Mouse (Mus musculus) myocyte (in vitro differentiated cells): ENCODE measurements around the gene Acap1.

Source experiments
- CEBPB ChIP-seq: IDR thresholded peaks from 2 replicates; pipeline ENCODE4 v1.6.1; 2011; ENCODE audit warnings: mild to moderate bottlenecking, moderate library complexity; ENCODE audit not compliant: poor library complexity, insufficient read depth, severe bottlenecking
- E2F4 ChIP-seq: IDR thresholded peaks from one replicate; pipeline ENCODE4 v1.6.1; 2011; ENCODE audit warnings: mild to moderate bottlenecking, control low read depth, moderate library complexity; ENCODE audit not compliant: insufficient read depth
- MAX ChIP-seq: IDR thresholded peaks from one replicate; pipeline ENCODE4 v1.6.1; 2011; ENCODE audit warnings: low read depth, mild to moderate bottlenecking, control low read depth
- MYOD1 ChIP-seq, 3 experiments: IDR thresholded peaks; one replicate each; pipeline ENCODE4 v1.6.1; 2011; ENCODE audit warnings: control low read depth in 2 of 3, low read depth in 2 of 3, mild to moderate bottlenecking in 2 of 3, moderate library complexity in 1 of 3; ENCODE audit not compliant: insufficient read length in 2 of 3, control insufficient read depth in 1 of 3
- MYOG ChIP-seq, 3 experiments: IDR thresholded peaks; one replicate each; pipeline ENCODE4 v1.6.1; 2011; ENCODE audit warnings: control low read depth in 2 of 3, low read depth in 2 of 3, mild to moderate bottlenecking in 2 of 3; ENCODE audit not compliant: insufficient read length in 2 of 3, control insufficient read depth in 1 of 3, insufficient read depth in 1 of 3
- POLR2A ChIP-seq: IDR thresholded peaks from one replicate; pipeline ENCODE4 v1.6.1; 2011; ENCODE audit warnings: low read depth, mild to moderate bottlenecking, control low read depth, moderate library complexity; ENCODE audit not compliant: insufficient read length
- POLR2AphosphoS2 ChIP-seq: IDR thresholded peaks from one replicate; pipeline ENCODE4 v1.6.1; 2011; ENCODE audit warnings: low read depth, control low read depth; ENCODE audit not compliant: insufficient read length
- REST ChIP-seq: IDR thresholded peaks from one replicate; pipeline ENCODE4 v1.6.1; 2011; ENCODE audit warnings: mild to moderate bottlenecking, control low read depth, moderate library complexity; ENCODE audit not compliant: insufficient read depth, insufficient read length
- TCF12 ChIP-seq: IDR thresholded peaks from one replicate; pipeline ENCODE4 v1.6.1; 2011; ENCODE audit warnings: mild to moderate bottlenecking, control low read depth; ENCODE audit not compliant: poor library complexity, insufficient read depth, severe bottlenecking
- USF1 ChIP-seq: IDR thresholded peaks from one replicate; pipeline ENCODE4 v1.6.1; 2011; ENCODE audit warnings: low read depth, mild to moderate bottlenecking, control low read depth, moderate library complexity

DNA sequence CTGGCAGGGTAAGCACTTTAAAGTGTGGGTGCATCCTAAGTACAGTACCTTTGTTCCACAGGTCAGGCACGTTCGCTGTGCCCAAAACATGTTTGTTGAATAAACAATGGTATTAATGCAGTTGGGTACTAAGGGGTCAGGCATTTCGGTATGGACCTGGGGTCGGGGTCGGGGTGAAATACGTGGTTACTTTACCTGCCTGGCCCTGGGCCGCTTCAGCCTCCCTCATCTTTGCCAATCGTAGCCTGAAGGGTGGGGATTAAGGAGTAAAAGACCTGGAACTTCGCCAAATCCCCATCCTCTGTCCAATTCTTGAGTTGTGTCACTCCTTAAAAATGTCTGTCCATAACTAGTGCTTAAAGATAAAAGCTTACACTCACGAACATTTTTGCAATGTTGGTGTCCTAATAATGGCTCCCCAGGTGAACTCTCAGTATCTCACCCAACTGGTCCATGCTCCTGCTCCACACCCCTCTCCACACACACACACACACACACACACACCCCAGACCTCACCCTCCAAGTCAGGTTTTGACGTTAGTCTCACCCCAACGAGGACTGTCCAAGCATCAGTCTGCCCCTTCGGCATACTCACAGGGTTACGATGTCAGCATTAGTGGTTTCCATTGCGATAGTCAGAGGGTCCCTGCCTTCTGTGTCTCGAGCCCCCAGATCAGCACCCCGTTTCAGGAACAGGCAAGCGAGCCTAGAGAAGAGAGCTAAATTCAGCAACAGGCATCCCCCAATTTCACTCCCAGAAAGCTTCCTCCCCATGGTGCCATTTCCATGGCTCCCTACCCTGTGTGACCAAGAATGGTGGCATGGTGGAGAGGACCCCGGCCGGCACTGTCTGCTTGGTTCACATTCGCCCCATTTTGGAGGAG is 13.3 kb downstream of the Acap1 start:
- TF ChIP-seq POLR2A, result no peak
- TF ChIP-seq E2F4, result no peak
- TF ChIP-seq MAX, result no peak
- no peak for TF ChIP-seq USF1
- no peak for TF ChIP-seq REST
- TF ChIP-seq CEBPB, result no peak
- TF ChIP-seq MYOD1 (IDR thresholded peaks at IDR 0.05; ENCODE audit: control insufficient read depth in 1 of 3, insufficient read length in 2 of 3, low read depth in 2 of 3), result no peak
- no peak for TF ChIP-seq TCF12
- TF ChIP-seq MYOG (IDR thresholded peaks at IDR 0.05; ENCODE audit: control insufficient read depth in 1 of 3, insufficient read depth in 1 of 3, insufficient read length in 2 of 3, low read depth in 2 of 3), result no peak
- TF ChIP-seq POLR2AphosphoS2, result no peak
